Mouse (Mus musculus) hindbrain, embryonic 15.5 days (tissue): ENCODE data around the gene Ttl. TPM values are rescaled to one million over a fixed set of nuclear protein-coding genes. Genes with fewer than 3 reads are reported as not detected.

Experiments
- ATAC-seq: fragments of 200-750 bp; cut with Nextera tagmentation; 2 replicates; pipeline ENCODE4 v1.8.0; 2017; ENCODE audit warnings: low read depth, moderate number of reproducible peaks, moderate TSS enrichment; ENCODE audit not compliant: low FRiP score
- H3K27ac ChIP-seq: fragments of 300-500 bp; sonication (generic); replicated peaks from 2 replicates; pipeline ENCODE4 v1.5.1; 2015; ENCODE audit warnings: mild to moderate bottlenecking, inconsistent platforms
- H3K27me3 ChIP-seq: fragments of 300-500 bp; sonication (generic); 2 replicates; pipeline ENCODE4 v1.6.1; 2015; ENCODE audit warnings: control low read depth, inconsistent platforms
- H3K36me3 ChIP-seq: fragments of 300-500 bp; sonication (generic); 2 replicates; pipeline ENCODE4 v1.6.1; 2015; ENCODE audit warnings: control low read depth, inconsistent platforms
- H3K4me1 ChIP-seq: fragments of 300-500 bp; sonication (generic); replicated peaks from 2 replicates; pipeline ENCODE4 v1.6.1; 2015; ENCODE audit warnings: control low read depth, inconsistent platforms
- H3K4me2 ChIP-seq: fragments of 300-500 bp; sonication (generic); 2 replicates; pipeline ENCODE4 v1.6.1; 2015; ENCODE audit warnings: moderate library complexity, mild to moderate bottlenecking, inconsistent platforms
- H3K4me3 ChIP-seq: fragments of 300-500 bp; sonication (generic); 2 replicates; pipeline ENCODE4 v1.5.1; 2015; ENCODE audit warnings: mild to moderate bottlenecking, inconsistent platforms
- H3K9ac ChIP-seq: fragments of 300-500 bp; sonication (generic); 2 replicates; pipeline ENCODE4 v1.6.1; 2015; ENCODE audit warnings: inconsistent platforms
- H3K9me3 ChIP-seq: fragments of 300-500 bp; sonication (generic); 2 replicates; pipeline ENCODE4 v1.6.1; 2016; ENCODE audit warnings: control low read depth, inconsistent platforms
- WGBS: fragments of 180-500 bp; shearing (Covaris S2); methylation state at CpG from one replicate; pipeline ENCODE4 v1.1.7; 2015; 5-methylcytosine and 5-hydroxymethylcytosine counted together
- polyA plus RNA-seq: library from polyadenylated mRNA; unstranded; fragments of >200 nt; fragmentation: Nextera tagmentation; extraction: Ambion mirVana; gene quantifications from 2 replicates; pipeline ENCODE4 v1.2.1, GENCODE M21; 2015

Ttl gene
- polyA plus RNA-seq, 1 experiment from 2014 or later, result 37.9 TPM

GRCm38 (mm10) chr2:129055741-129056140, 10.0 kb upstream of the Ttl start:
- Histone ChIP-seq H3K27me3 (no peaks in the 10 kb centered on the region), H3K36me3 (no peaks in the 10 kb centered on the region), H3K4me3 (no peak overlapping the region), H3K9ac (no peak overlapping the region), H3K4me2 (no peak overlapping the region), H3K9me3 (no peaks in the 10 kb centered on the region), H3K4me1 (no peaks in the 10 kb centered on the region), H3K27ac (no peak overlapping the region)
- ATAC-seq, result no peak
- 88% methylated on average over 6 of the region's 6 CpGs for WGBS

GRCm38 (mm10) chr2:129056597-129056996, 9.1 kb upstream of the Ttl start:
- WGBS, result 37% methylated on average over 9 of the region's 9 CpGs
- Histone ChIP-seq H3K9me3 (no peaks in the 10 kb centered on the region), H3K27me3 (no peaks in the 10 kb centered on the region), H3K4me2 (no peak overlapping the region), H3K4me1 (no peaks in the 10 kb centered on the region), H3K9ac (no peak overlapping the region), H3K4me3 (no peak overlapping the region), H3K36me3 (no peaks in the 10 kb centered on the region), H3K27ac (no peak overlapping the region)
- ATAC-seq, result no peak

- WGBS, result 96% methylated on average over 8 of the region's 8 CpGs
- no peak overlapping the region for H3K9ac ChIP-seq
Observed at GRCm38 (mm10) chr2:129057256-129057655, 8.5 kb upstream of the Ttl start.

GRCm38 (mm10) chr2:129057920-129058361, 7.8 kb upstream of the Ttl start:
- no peaks in the 10 kb centered on the region for H3K27me3 ChIP-seq
- 93% methylated on average over 6 of the region's 6 CpGs for WGBS
- no peak overlapping the region for H3K4me2 ChIP-seq

More at GRCm38 (mm10) chr2:129057256-129057655, 8.5 kb upstream of the Ttl start:
- Histone ChIP-seq H3K4me3 (no peak overlapping the region), H3K27ac (no peak overlapping the region), H3K36me3 (no peaks in the 10 kb centered on the region), H3K4me1 (no peaks in the 10 kb centered on the region), H3K27me3 (no peaks in the 10 kb centered on the region), H3K9me3 (no peaks in the 10 kb centered on the region), H3K4me2 (no peak overlapping the region)
- ATAC-seq, result no peak

GRCm38 (mm10) chr2:129061456-129062059, 4.2 kb upstream of the Ttl start:
- Histone ChIP-seq H3K9me3 (no peaks in the 10 kb centered on the region), H3K27ac (no peak overlapping the region), H3K27me3 (no peaks in the 10 kb centered on the region), H3K4me3 (no peak overlapping the region), H3K36me3 (no peaks in the 10 kb centered on the region), H3K4me1 (peaks cover 9% of the 10 kb centered on the region; the same call in 1 of the 2 replicates), H3K4me2 (no peak overlapping the region), H3K9ac (no peak overlapping the region)
- 82% methylated on average over 10 of the region's 10 CpGs for WGBS
- ATAC-seq, result no peak

More at GRCm38 (mm10) chr2:129057920-129058361, 7.8 kb upstream of the Ttl start:
- no peaks in the 10 kb centered on the region for H3K36me3 ChIP-seq
- H3K4me3 ChIP-seq, result no peak overlapping the region
- ATAC-seq, result no peak
- no peaks in the 10 kb centered on the region for H3K9me3 ChIP-seq
- H3K4me1 ChIP-seq, result no peaks in the 10 kb centered on the region
- H3K9ac ChIP-seq, result no peak overlapping the region
- H3K27ac ChIP-seq, result no peak overlapping the region

- Histone ChIP-seq H3K4me1 (peaks cover 38% of the 10 kb centered on the region), H3K27ac (peak overlapping the region; percentile 87), H3K4me2 (peak overlapping the region; percentile 58), H3K9ac (peak overlapping the region; percentile 84), H3K36me3 (no peaks in the 10 kb centered on the region), H3K9me3 (no peaks in the 10 kb centered on the region), H3K4me3 (peak overlapping the region; percentile 76), H3K27me3 (no peaks in the 10 kb centered on the region)
- WGBS, result 0% methylated on average over 20 of the region's 20 CpGs
- ATAC-seq, result peak; percentile 74
Observed at GRCm38 (mm10) chr2:129066326-129066725, 584 bp downstream of the Ttl start.

- H3K27me3 ChIP-seq, result no peaks in the 10 kb centered on the region
- H3K4me2 ChIP-seq, result no peak overlapping the region
- 93% methylated on average over 3 of the region's 3 CpGs for WGBS
- H3K9ac ChIP-seq, result no peak overlapping the region
- H3K4me3 ChIP-seq, result no peak overlapping the region
- no peaks in the 10 kb centered on the region for H3K36me3 ChIP-seq
- H3K9me3 ChIP-seq, result no peaks in the 10 kb centered on the region
- ATAC-seq, result no peak
- no peak overlapping the region for H3K27ac ChIP-seq
- H3K4me1 ChIP-seq, result peaks cover 32% of the 10 kb centered on the region
Observed at GRCm38 (mm10) chr2:129070296-129070695, 4.6 kb downstream of the Ttl start.

GRCm38 (mm10) chr2:129078313-129078712, 12.6 kb downstream of the Ttl start:
- H3K27me3 ChIP-seq, result no peaks in the 10 kb centered on the region
- H3K36me3 ChIP-seq, result peaks cover 61% of the 10 kb centered on the region
- no peak overlapping the region for H3K4me3 ChIP-seq
- no peak overlapping the region for H3K4me2 ChIP-seq
- no peak for ATAC-seq
- H3K9ac ChIP-seq, result no peak overlapping the region
- H3K27ac ChIP-seq, result no peak overlapping the region
- H3K4me1 ChIP-seq, result no peaks in the 10 kb centered on the region
- WGBS, result 85% methylated on average over 3 of the region's 3 CpGs
- H3K9me3 ChIP-seq, result no peaks in the 10 kb centered on the region

- H3K4me2 ChIP-seq, result no peak overlapping the region
- 87% methylated on average over 2 of the region's 2 CpGs for WGBS
- no peak for ATAC-seq
- H3K27ac ChIP-seq, result no peak overlapping the region
- no peaks in the 10 kb centered on the region for H3K4me1 ChIP-seq
- no peak overlapping the region for H3K4me3 ChIP-seq
- H3K9ac ChIP-seq, result no peak overlapping the region
- peaks cover 69% of the 10 kb centered on the region for H3K36me3 ChIP-seq
- no peaks in the 10 kb centered on the region for H3K27me3 ChIP-seq
- H3K9me3 ChIP-seq, result no peaks in the 10 kb centered on the region
Observed at GRCm38 (mm10) chr2:129079194-129079593, 13.5 kb downstream of the Ttl start.

GRCm38 (mm10) chr2:129081097-129081496, 15.4 kb downstream of the Ttl start:
- no peaks in the 10 kb centered on the region for H3K27me3 ChIP-seq
- no peaks in the 10 kb centered on the region for H3K9me3 ChIP-seq
- no peak overlapping the region for H3K4me2 ChIP-seq
- no peak overlapping the region for H3K27ac ChIP-seq
- no peak overlapping the region for H3K4me3 ChIP-seq
- no peak overlapping the region for H3K9ac ChIP-seq
- no peak for ATAC-seq
- no peaks in the 10 kb centered on the region for H3K4me1 ChIP-seq
- H3K36me3 ChIP-seq, result peaks cover 81% of the 10 kb centered on the region
- 71% methylated on average over 13 of the region's 13 CpGs for WGBS

GRCm38 (mm10) chr2:129083514-129083913, 17.8 kb downstream of the Ttl start:
- no peak overlapping the region for H3K4me3 ChIP-seq
- H3K36me3 ChIP-seq, result peaks cover 73% of the 10 kb centered on the region
- H3K9me3 ChIP-seq, result no peaks in the 10 kb centered on the region
- no peak for ATAC-seq
- no peaks in the 10 kb centered on the region for H3K27me3 ChIP-seq
- no peak overlapping the region for H3K4me2 ChIP-seq
- H3K9ac ChIP-seq, result no peak overlapping the region
- H3K27ac ChIP-seq, result no peak overlapping the region
- 94% methylated on average over 5 of the region's 5 CpGs for WGBS
- H3K4me1 ChIP-seq, result no peaks in the 10 kb centered on the region

- H3K4me1 ChIP-seq, result no peaks in the 10 kb centered on the region
- no peak overlapping the region for H3K27ac ChIP-seq
- H3K9me3 ChIP-seq, result no peaks in the 10 kb centered on the region
- H3K36me3 ChIP-seq, result peaks cover 71% of the 10 kb centered on the region
- H3K4me3 ChIP-seq, result no peak overlapping the region
- ATAC-seq, result no peak
- H3K27me3 ChIP-seq, result no peaks in the 10 kb centered on the region
- no peak overlapping the region for H3K4me2 ChIP-seq
- H3K9ac ChIP-seq, result no peak overlapping the region
- WGBS, result 63% methylated on average over 2 of the region's 2 CpGs
Observed at GRCm38 (mm10) chr2:129084959-129085358, 19.2 kb downstream of the Ttl start.

GRCm38 (mm10) chr2:129087520-129087919, 21.8 kb downstream of the Ttl start:
- WGBS, result 97% methylated on average over 1 of the region's 1 CpGs
- H3K36me3 ChIP-seq, result peaks cover 52% of the 10 kb centered on the region

More at GRCm38 (mm10) chr2:129087520-129087919, 21.8 kb downstream of the Ttl start:
- ATAC-seq, result no peak
- H3K9me3 ChIP-seq, result no peaks in the 10 kb centered on the region
- no peaks in the 10 kb centered on the region for H3K27me3 ChIP-seq
- H3K4me1 ChIP-seq, result no peaks in the 10 kb centered on the region
- H3K9ac ChIP-seq, result no peak overlapping the region
- H3K4me2 ChIP-seq, result no peak overlapping the region
- no peak overlapping the region for H3K4me3 ChIP-seq
- H3K27ac ChIP-seq, result no peak overlapping the region
